Mouse (Mus musculus) testis, postnatal 10 days (tissue): ENCODE measurements around the gene Opn1sw.
"Not testable (repeated sequence)": the region's sequence is repeated elsewhere in the genome, so short reads cannot be mapped to it uniquely, and the experiment has no call there.

ENCODE experiments used
- DNase-seq: peaks from one replicate; pipeline ENCODE4 v3.0.0; 2021; ENCODE audit warnings: low spot score

The Opn1sw gene

GRCm38 (mm10) chr6:29346512-29346911, 41.8 kb downstream of the Opn1sw start:
- DNase-seq = not testable (repeated sequence)

- DNase-seq = no peak
These were observed 58.8 kb downstream of the Opn1sw start for GRCm38 (mm10) chr6:29329514-29329913.

GRCm38 (mm10) chr6:29326961-29327360, 61.3 kb downstream of the Opn1sw start:
- DNase-seq = no peak
